Comparison of ENCODE assay signal across 15 mouse cellular contexts in the genomic region with DNA sequence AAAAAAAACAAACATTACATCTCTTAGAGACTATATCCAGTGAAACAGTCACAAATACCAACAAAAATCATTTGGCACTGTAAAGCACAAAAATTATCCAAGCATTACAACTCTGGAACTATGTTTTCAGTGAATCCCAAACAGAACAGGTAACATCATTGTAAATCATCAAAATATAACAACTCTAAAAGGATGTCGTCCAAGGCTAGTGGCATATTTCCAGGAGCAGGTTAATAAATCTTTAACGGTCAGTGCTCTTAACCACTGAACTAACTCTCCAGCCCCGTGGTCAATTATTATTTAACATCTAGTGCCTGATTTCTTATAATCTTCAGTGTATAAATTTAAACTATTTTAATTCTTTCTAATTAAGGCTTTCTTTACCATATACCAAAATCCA. TPM values are rescaled to one million over a fixed set of nuclear protein-coding genes. Genes with fewer than 3 reads are reported as not detected.
DNase-seq lines count a peak whose midpoint lies in the region; TF ChIP-seq lines count a peak whose summit lies in the region.
"Not testable (repeated sequence)": the region's sequence is repeated elsewhere in the genome, so short reads cannot be mapped to it uniquely, and the experiment has no call there.
"Had no signal": no experiment of that assay in that cellular context is flagged by ENCODE, and none has a peak within 500 bp of the region (broad histone marks: within the 10 kb centered on the region; RNA-seq: fewer than 3 reads in every experiment).

No protein-coding gene starts in this region.

- H3K27ac ChIP-seq in kidney, adult 2 months (ENCODE audit: insufficient read depth, low read depth, low read length); liver, adult 2 months (replicated peaks; ENCODE audit: insufficient read depth, low read depth, low read length): not testable (repeated sequence)

- H3K79me2 ChIP-seq in liver, adult 2 months (ENCODE audit: control insufficient read depth, insufficient read depth, low read length): peaks cover 17% of the 10 kb centered on the region

- H3K36me3 ChIP-seq in kidney, adult 2 months (ENCODE audit: control insufficient read depth, insufficient read depth, low read length); liver, adult 2 months (ENCODE audit: control insufficient read depth, insufficient read depth, low read length): not testable (repeated sequence)

- WGBS in kidney, adult 2 months: 16% methylated on average over 3 of the region's 3 CpGs
- 16% methylated on average over 3 of the region's 3 CpGs for WGBS in liver, adult 2 months

- not testable (repeated sequence) for TF ChIP-seq CTCF in kidney, adult 2 months (conservative IDR thresholded peaks at IDR 0.05; ENCODE audit: insufficient read depth, insufficient read length, low read depth, low read length); liver, adult 2 months (IDR thresholded peaks at IDR 0.05; ENCODE audit: low read depth, low read length)

- H3K4me1 ChIP-seq in kidney, adult 2 months (ENCODE audit: control insufficient read depth, insufficient read depth, low read length): peaks cover 15% of the 10 kb centered on the region
- H3K4me1 ChIP-seq in liver, adult 2 months (ENCODE audit: control insufficient read depth, insufficient read depth, low read length): peaks cover 27% of the 10 kb centered on the region

- peak; percentile 85 for DNase-seq in kidney, adult 2 months
- peak; percentile 45 to 62 for DNase-seq in kidney, adult 8-10 months
- DNase-seq in kidney, adult 9 months: peak; percentile 85
- peak; percentile 37 for DNase-seq in kidney, postnatal 14 days
- peak; percentile 34 to 56 for DNase-seq in kidney, postnatal 36 days
- peak; percentile 81 for DNase-seq in liver, adult 2 months (ENCODE audit: extremely low read depth, low read depth, low spot score)

- not testable (repeated sequence) for H3K9ac ChIP-seq in liver, adult 2 months (ENCODE audit: low read depth, low read length)

- not testable (repeated sequence) for H3K27me3 ChIP-seq in kidney, adult 2 months (replicated peaks; ENCODE audit: control insufficient read depth, insufficient read depth, low read length); liver, adult 2 months (ENCODE audit: control insufficient read depth, insufficient read depth, low read length)

- H3K4me3 ChIP-seq in kidney, adult 2 months (ENCODE audit: insufficient read depth, low read depth, low read length); liver, adult 2 months (ENCODE audit: insufficient read depth, low read depth, low read length): not testable (repeated sequence)

- TF ChIP-seq POLR2A in kidney, adult 2 months (IDR thresholded peaks at IDR 0.05; ENCODE audit: low read depth, low read length); liver, adult 2 months (IDR thresholded peaks at IDR 0.05; ENCODE audit: extremely low read depth, insufficient read depth, low read length): not testable (repeated sequence)

RNA-seq across cellular contexts. Expression of a gene that starts 3.1 kb away (rescaled TPM):
- polyA plus RNA-seq in kidney, adult 2 months (2012; rRNA removed): 129 and 161 TPM in 2 replicates
- 65.5 and 86.1 TPM in 2 replicates for total RNA-seq in liver, adult 2 months (2014; rRNA removed)
- polyA plus RNA-seq in liver, adult 2 months (2012; rRNA removed): 117 and 148 TPM in 2 replicates

RNA-seq across cellular contexts. Expression of a gene that starts 20.6 kb away (rescaled TPM):
- 8.4 and 10.1 TPM in 2 replicates for polyA plus RNA-seq in kidney, adult 2 months (2012; rRNA removed)
- total RNA-seq in liver, adult 2 months (2014; rRNA removed): 7.2 and 8.9 TPM in 2 replicates
- polyA plus RNA-seq in liver, adult 2 months (2012; rRNA removed): 2.4 and 3.8 TPM in 2 replicates

RNA-seq across cellular contexts. Expression of a gene that starts 39.4 kb away (rescaled TPM):
- 10.5 and 13.5 TPM in 2 replicates for polyA plus RNA-seq in kidney, adult 2 months (2012; rRNA removed)
- total RNA-seq in liver, adult 2 months (2014; rRNA removed): 0.34 and 0.65 TPM in 2 replicates
- 0.32 and 0.35 TPM in 2 replicates for polyA plus RNA-seq in liver, adult 2 months (2012; rRNA removed)
- total RNA-seq: G1E, MEL had no signal
- polyA plus RNA-seq: activated CD4-positive, CD25-positive, alpha-beta regulatory T cell, adult 4 months; CD4-positive, CD25-positive, alpha-beta regulatory T cell, adult 4 months; G1E; Patski had no signal

RNA-seq across cellular contexts. Expression of a gene that starts 43.3 kb away (rescaled TPM):
- polyA plus RNA-seq in kidney, adult 2 months (2012; rRNA removed): 1.0 TPM in 1 of 2 replicates, not detected in the other
- 2.1 TPM in 1 of 2 replicates, not detected in the other for total RNA-seq in liver, adult 2 months (2014; rRNA removed)
- polyA plus RNA-seq in liver, adult 2 months (2012; rRNA removed): not detected in 2 replicates
- total RNA-seq: adrenal gland, adult 2 months; adrenal gland, postnatal 10 days; CH12.LX; G1E; MEL had no signal
- polyA plus RNA-seq: activated CD4-positive, CD25-positive, alpha-beta regulatory T cell, adult 4 months; brain, embryonic 14.5 days; CD4-positive, CD25-positive, alpha-beta regulatory T cell, adult 4 months; G1E; Patski had no signal
